Mouse (Mus musculus) lung, postnatal 4 days (tissue): Measurements from ENCODE around the gene Setd3.
A peak's percentile ranks its signal among the peaks of the same experiment; 100 is the strongest.

Source experiments
- DNase-seq, 2 experiments: peaks; one replicate each; pipeline ENCODE4 v3.0.0; 2021

Gene Setd3

DNA sequence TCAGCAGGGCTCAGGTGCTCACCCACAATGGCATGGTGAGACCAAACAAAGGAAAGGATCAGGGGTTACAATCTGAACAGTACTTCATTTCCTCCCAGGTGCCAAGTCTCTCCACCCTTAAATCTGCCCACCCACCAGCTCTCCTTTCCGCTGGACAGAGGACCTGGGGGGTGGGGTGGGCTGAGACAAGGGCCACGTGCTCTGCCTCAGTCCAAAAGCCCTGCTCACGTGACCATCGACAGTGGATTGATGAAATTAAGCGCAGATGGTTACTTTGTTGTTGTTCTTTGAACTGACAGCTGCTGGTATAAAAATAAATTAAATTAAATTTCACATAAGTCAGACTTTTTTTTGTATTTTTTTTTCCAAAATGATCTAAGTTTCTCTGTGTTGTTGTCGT is 109.6 kb downstream of the Setd3 start:
- DNase-seq = peak in 1 of 2 experiments; percentile 2

DNA sequence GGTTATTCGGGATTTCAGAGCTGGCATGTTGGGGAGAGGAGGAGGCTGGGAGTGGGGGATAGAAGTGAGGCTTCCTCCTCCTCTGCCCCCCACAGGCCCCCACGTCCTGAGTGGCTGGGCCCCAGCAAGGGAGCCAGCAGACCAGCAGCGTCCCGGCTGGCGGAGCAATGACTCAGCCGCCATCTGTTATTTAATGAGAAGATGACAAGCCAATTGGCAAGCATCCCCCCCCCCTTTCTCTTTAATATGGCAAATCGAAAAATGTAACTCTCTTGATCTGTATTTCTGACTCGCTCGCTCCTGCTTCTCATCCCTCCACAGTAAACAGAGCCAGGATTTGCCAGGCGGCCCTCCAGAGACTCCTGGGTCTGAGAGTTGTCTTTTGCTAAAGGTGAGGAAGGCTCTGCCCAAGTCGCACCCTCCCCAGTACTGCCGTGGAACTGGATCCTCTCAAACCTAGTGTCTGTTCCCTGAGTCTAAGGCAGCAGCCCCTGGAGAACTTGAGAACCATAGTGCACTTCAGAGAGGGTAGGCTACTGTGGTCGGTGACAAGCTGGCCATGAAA is 111.2 kb downstream of the Setd3 start:
- no peak for DNase-seq

- DNase-seq = no peak
Measured at GRCm38 (mm10) chr12:108067231-108067630, 111.9 kb downstream of the Setd3 start.

GRCm38 (mm10) chr12:108064396-108064998 is 114.6 kb downstream of the Setd3 start:
- no peak for DNase-seq

DNA sequence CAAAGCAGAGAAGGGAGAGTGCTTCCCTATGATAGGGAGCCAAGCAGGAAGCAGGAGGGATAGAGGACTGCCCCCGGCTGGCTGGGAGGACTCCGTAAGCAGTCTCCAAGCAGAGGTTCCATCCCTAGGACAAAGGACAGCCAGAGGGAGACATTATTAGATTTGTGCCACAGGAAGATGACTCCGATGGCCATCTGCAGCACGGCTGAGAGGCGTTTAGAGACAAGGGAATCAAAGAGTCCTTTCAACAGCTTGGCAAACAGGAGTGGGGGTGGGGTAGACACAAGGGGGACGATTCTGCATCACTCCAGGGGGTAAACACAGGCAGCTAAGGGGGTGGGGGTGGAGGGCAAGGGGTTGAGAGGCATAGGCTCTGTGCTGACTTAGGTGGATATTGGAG is 115.1 kb downstream of the Setd3 start:
- no peak for DNase-seq

GRCm38 (mm10) chr12:108062137-108062536 is 117.0 kb downstream of the Setd3 start:
- DNase-seq = no peak

- no peak for DNase-seq
Measured at GRCm38 (mm10) chr12:108061661-108062060, 117.5 kb downstream of the Setd3 start.
